Mouse (Mus musculus) forebrain, embryonic 12.5 days (tissue): ENCODE data around the gene Epm2a. TPM values are rescaled to one million over a fixed set of nuclear protein-coding genes. Genes with fewer than 3 reads are reported as not detected.

ENCODE experiments used
- ATAC-seq: fragments of 200-750 bp; cut with Nextera tagmentation; 2 replicates; pipeline ENCODE4 v1.8.0; 2017; ENCODE audit warnings: moderate TSS enrichment; ENCODE audit not compliant: low FRiP score
- H3K27ac ChIP-seq: fragments of 300-500 bp; sonication (generic); 2 replicates; pipeline ENCODE4 v1.5.1; 2016; ENCODE audit warnings: mild to moderate bottlenecking
- H3K27me3 ChIP-seq: fragments of 300-500 bp; sonication (generic); 2 replicates; pipeline ENCODE4 v1.6.1; 2016; ENCODE audit warnings: mild to moderate bottlenecking
- H3K36me3 ChIP-seq: fragments of 300-500 bp; sonication (generic); replicated peaks from 2 replicates; pipeline ENCODE4 v1.6.1; 2016; ENCODE audit warnings: mild to moderate bottlenecking
- H3K4me1 ChIP-seq: fragments of 300-500 bp; sonication (generic); 2 replicates; pipeline ENCODE4 v1.6.1; 2016
- H3K4me2 ChIP-seq: fragments of 300-500 bp; sonication (generic); 2 replicates; pipeline ENCODE4 v1.6.1; 2016; ENCODE audit warnings: mild to moderate bottlenecking, moderate library complexity
- H3K4me3 ChIP-seq: fragments of 300-500 bp; sonication (generic); replicated peaks from 2 replicates; pipeline ENCODE4 v1.5.1; 2016; ENCODE audit warnings: mild to moderate bottlenecking
- H3K9ac ChIP-seq: fragments of 300-500 bp; sonication (generic); 2 replicates; pipeline ENCODE4 v1.6.1; 2016; ENCODE audit warnings: mild to moderate bottlenecking
- H3K9me3 ChIP-seq: fragments of 300-500 bp; sonication (generic); 2 replicates; pipeline ENCODE4 v1.6.1; 2016
- WGBS: fragments of 180-500 bp; shearing (Covaris S2); methylation state at CpG from one replicate; pipeline ENCODE4 v1.1.7; 2016; 5-methylcytosine and 5-hydroxymethylcytosine counted together
- polyA plus RNA-seq: library from polyadenylated mRNA; unstranded; fragments of >200 nt; fragmentation: Nextera tagmentation; extraction: Ambion mirVana; gene quantifications from 2 replicates; pipeline ENCODE4 v1.2.1, GENCODE M21; 2016

Gene Epm2a
- polyA plus RNA-seq, 1 experiment from 2014 or later: 1.7 TPM

- H3K36me3 ChIP-seq: no peaks in the 10 kb centered on the region
- H3K27me3 ChIP-seq: no peaks in the 10 kb centered on the region
- no peak overlapping the region for H3K9ac ChIP-seq
- no peak overlapping the region for H3K4me3 ChIP-seq
- no peak overlapping the region for H3K4me2 ChIP-seq
- ATAC-seq: no peak
- 90% methylated on average over 6 of the region's 6 CpGs for WGBS
- no peaks in the 10 kb centered on the region for H3K9me3 ChIP-seq
- H3K27ac ChIP-seq: no peak overlapping the region
- no peaks in the 10 kb centered on the region for H3K4me1 ChIP-seq
These were observed 96.1 kb downstream of the Epm2a start for GRCm38 (mm10) chr10:11439342-11439741.

GRCm38 (mm10) chr10:11449556-11450305 lies 106.5 kb downstream of the Epm2a start:
- no peak overlapping the region for H3K9ac ChIP-seq
- H3K9me3 ChIP-seq: no peaks in the 10 kb centered on the region
- H3K4me1 ChIP-seq: no peaks in the 10 kb centered on the region; the same call in 1 of the 2 replicates
- no peaks in the 10 kb centered on the region for H3K36me3 ChIP-seq
- peak; percentile 88 for ATAC-seq
- H3K27me3 ChIP-seq: no peaks in the 10 kb centered on the region
- peak overlapping the region; percentile 27 for H3K4me2 ChIP-seq
- H3K4me3 ChIP-seq: no peak overlapping the region
- 34% methylated on average over 23 of the region's 23 CpGs for whole genome bisulfite sequencing
- no peak overlapping the region for H3K27ac ChIP-seq

- Histone ChIP-seq H3K9ac (no peak overlapping the region), H3K9me3 (no peaks in the 10 kb centered on the region), H3K36me3 (no peaks in the 10 kb centered on the region), H3K4me1 (no peaks in the 10 kb centered on the region; the same call in 1 of the 2 replicates), H3K27me3 (no peaks in the 10 kb centered on the region), H3K4me2 (no peak overlapping the region), H3K4me3 (no peak overlapping the region), H3K27ac (no peak overlapping the region)
- WGBS: 93% methylated on average over 2 of the region's 2 CpGs
- no peak for ATAC-seq
These were observed 109.3 kb downstream of the Epm2a start for GRCm38 (mm10) chr10:11452537-11452936.

- no peak overlapping the region for H3K9ac ChIP-seq
- WGBS: 43% methylated on average over 1 of the region's 1 CpGs
These were observed 114.2 kb downstream of the Epm2a start for GRCm38 (mm10) chr10:11457445-11457844.

GRCm38 (mm10) chr10:11491956-11492355 lies 148.8 kb downstream of the Epm2a start:
- peaks cover 14% of the 10 kb centered on the region for H3K9me3 ChIP-seq
- WGBS: 42% methylated on average over 28 of the region's 28 CpGs

More at GRCm38 (mm10) chr10:11457445-11457844, 114.2 kb downstream of the Epm2a start:
- no peak for ATAC-seq
- H3K4me2 ChIP-seq: no peak overlapping the region
- no peaks in the 10 kb centered on the region for H3K27me3 ChIP-seq
- H3K9me3 ChIP-seq: no peaks in the 10 kb centered on the region
- H3K4me1 ChIP-seq: no peaks in the 10 kb centered on the region
- H3K4me3 ChIP-seq: no peak overlapping the region
- H3K36me3 ChIP-seq: no peaks in the 10 kb centered on the region
- no peak overlapping the region for H3K27ac ChIP-seq

More at GRCm38 (mm10) chr10:11491956-11492355, 148.8 kb downstream of the Epm2a start:
- no peak overlapping the region for H3K9ac ChIP-seq
- no peaks in the 10 kb centered on the region for H3K4me1 ChIP-seq
- no peak overlapping the region for H3K4me2 ChIP-seq
- no peaks in the 10 kb centered on the region for H3K36me3 ChIP-seq
- H3K27ac ChIP-seq: no peak overlapping the region
- H3K4me3 ChIP-seq: no peak overlapping the region
- peak; percentile 100 for ATAC-seq
- H3K27me3 ChIP-seq: no peaks in the 10 kb centered on the region

Other genes with a start within 250 kb of the Epm2a start
- gene Shprh, start 194.0 kb upstream of the Epm2a start, polyA plus RNA-seq: 33.0 and 34.4 TPM in 2 replicates
- gene Fbxo30, start 62.1 kb upstream of the Epm2a start, polyA plus RNA-seq: 43.7 and 46.6 TPM in 2 replicates